Mouse (Mus musculus): Measurements from ENCODE around the gene Gprc5b. TPM values are rescaled to one million over a fixed set of nuclear protein-coding genes. Genes with fewer than 3 reads are reported as not detected.

Gene Gprc5b
- total RNA-seq, 1 experiment, result 7.3 TPM

- in situ Hi-C loops (cut with MboI; ENCODE audit: low sequenced_read_pairs in 2 of 2, unreplicated experiment in 2 of 2), result no loop called here
- TF ChIP-seq ZNF384 (IDR thresholded peaks at IDR 0.05; ENCODE audit: low read depth, low read length) (no peak), HCFC1 (IDR thresholded peaks at IDR 0.05; ENCODE audit: borderline replicate concordance, insufficient read depth, low read length) (no peak), CHD2 (IDR thresholded peaks at IDR 0.05; ENCODE audit: low read depth, low read length) (no peak), MAFK (IDR thresholded peaks at IDR 0.05; ENCODE audit: insufficient read depth, low read depth, low read length) (no peak), ZC3H11A (IDR thresholded peaks at IDR 0.05; ENCODE audit: borderline replicate concordance, low read depth, low read length) (no peak)
- Histone ChIP-seq H3K4me1 (ENCODE audit: control insufficient read depth in 2 of 2, insufficient read depth in 2 of 2, low read length in 2 of 2, poor library complexity in 1 of 2) (no peaks in the 10 kb centered on the region), H3K27ac (ENCODE audit: insufficient read depth, low read depth, low read length, poor library complexity, severe bottlenecking) (no peak overlapping the region), H3K36me3 (ENCODE audit: control insufficient read depth, insufficient read depth, low read length, poor library complexity, severe bottlenecking) (no peaks in the 10 kb centered on the region), H3K4me3 (ENCODE audit: insufficient read depth in 1 of 2, low read depth in 1 of 2, low read length in 2 of 2, poor library complexity in 1 of 2, severe bottlenecking in 1 of 2) (no peak overlapping the region), H3K9me3 (ENCODE audit: control insufficient read depth, insufficient read depth, low read depth, low read length) (no peaks in the 10 kb centered on the region), H3K9ac (ENCODE audit: insufficient read depth, low read depth, low read length, poor library complexity, severe bottlenecking) (no peak overlapping the region)
- DNase-seq (ENCODE audit: low read depth, low spot score), result no peak
These were observed 41.3 kb downstream of the Gprc5b start for GRCm38 (mm10) chr7:118953626-118954282.

- TF ChIP-seq ZC3H11A (IDR thresholded peaks at IDR 0.05; ENCODE audit: borderline replicate concordance, low read depth, low read length) (no peak), CHD2 (IDR thresholded peaks at IDR 0.05; ENCODE audit: low read depth, low read length) (no peak), HCFC1 (IDR thresholded peaks at IDR 0.05; ENCODE audit: borderline replicate concordance, insufficient read depth, low read length) (no peak), MAFK (IDR thresholded peaks at IDR 0.05; ENCODE audit: insufficient read depth, low read depth, low read length) (no peak), ZNF384 (IDR thresholded peaks at IDR 0.05; ENCODE audit: low read depth, low read length) (no peak)
- Histone ChIP-seq H3K4me1 (ENCODE audit: control insufficient read depth in 2 of 2, insufficient read depth in 2 of 2, low read length in 2 of 2, poor library complexity in 1 of 2) (no peaks in the 10 kb centered on the region), H3K9me3 (ENCODE audit: control insufficient read depth, insufficient read depth, low read depth, low read length) (no peaks in the 10 kb centered on the region), H3K9ac (ENCODE audit: insufficient read depth, low read depth, low read length, poor library complexity, severe bottlenecking) (no peak overlapping the region), H3K4me3 (ENCODE audit: insufficient read depth in 1 of 2, low read depth in 1 of 2, low read length in 2 of 2, poor library complexity in 1 of 2, severe bottlenecking in 1 of 2) (no peak overlapping the region), H3K36me3 (ENCODE audit: control insufficient read depth, insufficient read depth, low read length, poor library complexity, severe bottlenecking) (no peaks in the 10 kb centered on the region), H3K27ac (ENCODE audit: insufficient read depth, low read depth, low read length, poor library complexity, severe bottlenecking) (no peak overlapping the region)
- in situ Hi-C loops (cut with MboI; ENCODE audit: low sequenced_read_pairs in 2 of 2, unreplicated experiment in 2 of 2), result no loop called here
- no peak for DNase-seq (ENCODE audit: low read depth, low spot score)
These were observed 45.3 kb downstream of the Gprc5b start for GRCm38 (mm10) chr7:118949749-118950148.

DNA sequence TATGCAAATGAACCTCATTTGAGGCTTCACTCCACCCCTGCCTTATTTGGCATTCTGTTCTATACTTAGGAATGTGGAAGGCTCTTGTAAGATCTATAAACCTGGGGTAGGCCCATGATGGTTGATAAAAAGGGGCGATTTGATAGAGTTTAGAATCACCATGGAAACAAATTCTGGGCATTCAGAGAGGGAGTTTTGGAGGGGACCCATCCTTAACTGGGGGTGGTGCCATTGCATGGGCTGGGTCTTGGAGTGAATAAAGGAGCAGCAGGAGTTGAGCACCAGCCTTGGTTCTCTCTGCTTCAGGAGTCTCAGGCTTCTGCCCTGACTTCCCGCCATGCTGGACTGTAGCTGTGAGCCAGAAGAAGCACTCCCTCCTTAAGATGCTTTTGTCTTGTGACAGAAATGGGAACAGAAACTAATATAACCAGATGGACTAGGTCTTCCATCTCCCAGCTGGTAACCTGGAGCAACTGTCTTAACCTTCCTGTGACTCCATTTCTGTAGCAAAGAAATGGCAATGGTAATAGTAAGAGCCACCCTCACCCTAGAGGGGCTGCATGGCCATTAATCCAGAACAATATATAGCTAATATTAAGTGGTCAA, 46.2 kb downstream of the Gprc5b start:
- in situ Hi-C loops (cut with MboI; ENCODE audit: low sequenced_read_pairs in 2 of 2, unreplicated experiment in 2 of 2), result no loop called here
- DNase-seq (ENCODE audit: low read depth, low spot score), result no peak
- Histone ChIP-seq H3K27ac (ENCODE audit: insufficient read depth, low read depth, low read length, poor library complexity, severe bottlenecking) (no peak overlapping the region), H3K9ac (ENCODE audit: insufficient read depth, low read depth, low read length, poor library complexity, severe bottlenecking) (no peak overlapping the region), H3K4me3 (ENCODE audit: insufficient read depth in 1 of 2, low read depth in 1 of 2, low read length in 2 of 2, poor library complexity in 1 of 2, severe bottlenecking in 1 of 2) (no peak overlapping the region), H3K4me1 (ENCODE audit: control insufficient read depth in 2 of 2, insufficient read depth in 2 of 2, low read length in 2 of 2, poor library complexity in 1 of 2) (no peaks in the 10 kb centered on the region), H3K9me3 (ENCODE audit: control insufficient read depth, insufficient read depth, low read depth, low read length) (no peaks in the 10 kb centered on the region), H3K36me3 (ENCODE audit: control insufficient read depth, insufficient read depth, low read length, poor library complexity, severe bottlenecking) (no peaks in the 10 kb centered on the region)
- TF ChIP-seq CHD2 (IDR thresholded peaks at IDR 0.05; ENCODE audit: low read depth, low read length) (no peak), ZNF384 (IDR thresholded peaks at IDR 0.05; ENCODE audit: low read depth, low read length) (no peak), HCFC1 (IDR thresholded peaks at IDR 0.05; ENCODE audit: borderline replicate concordance, insufficient read depth, low read length) (no peak), ZC3H11A (IDR thresholded peaks at IDR 0.05; ENCODE audit: borderline replicate concordance, low read depth, low read length) (no peak), MAFK (IDR thresholded peaks at IDR 0.05; ENCODE audit: insufficient read depth, low read depth, low read length) (no peak)

GRCm38 (mm10) chr7:118947241-118947640, 47.8 kb downstream of the Gprc5b start:
- Histone ChIP-seq H3K9me3 (ENCODE audit: control insufficient read depth, insufficient read depth, low read depth, low read length) (no peaks in the 10 kb centered on the region), H3K4me1 (ENCODE audit: control insufficient read depth in 2 of 2, insufficient read depth in 2 of 2, low read length in 2 of 2, poor library complexity in 1 of 2) (peaks cover 0 to 6% of the 10 kb centered on the region in 2 experiments; a peak in 2 of 4 replicates), H3K9ac (ENCODE audit: insufficient read depth, low read depth, low read length, poor library complexity, severe bottlenecking) (no peak overlapping the region), H3K4me3 (ENCODE audit: insufficient read depth in 1 of 2, low read depth in 1 of 2, low read length in 2 of 2, poor library complexity in 1 of 2, severe bottlenecking in 1 of 2) (no peak overlapping the region), H3K36me3 (ENCODE audit: control insufficient read depth, insufficient read depth, low read length, poor library complexity, severe bottlenecking) (no peaks in the 10 kb centered on the region), H3K27ac (ENCODE audit: insufficient read depth, low read depth, low read length, poor library complexity, severe bottlenecking) (no peak overlapping the region)
- in situ Hi-C loops (cut with MboI; ENCODE audit: low sequenced_read_pairs in 2 of 2, unreplicated experiment in 2 of 2), result no loop called here
- TF ChIP-seq ZNF384 (IDR thresholded peaks at IDR 0.05; ENCODE audit: low read depth, low read length) (no peak), CHD2 (IDR thresholded peaks at IDR 0.05; ENCODE audit: low read depth, low read length) (no peak), MAFK (IDR thresholded peaks at IDR 0.05; ENCODE audit: insufficient read depth, low read depth, low read length) (no peak), ZC3H11A (IDR thresholded peaks at IDR 0.05; ENCODE audit: borderline replicate concordance, low read depth, low read length) (no peak), HCFC1 (IDR thresholded peaks at IDR 0.05; ENCODE audit: borderline replicate concordance, insufficient read depth, low read length) (no peak)
- no peak for DNase-seq (ENCODE audit: low read depth, low spot score)
